7 mouse cellular contexts compared by ENCODE assay signal in the genomic region with DNA sequence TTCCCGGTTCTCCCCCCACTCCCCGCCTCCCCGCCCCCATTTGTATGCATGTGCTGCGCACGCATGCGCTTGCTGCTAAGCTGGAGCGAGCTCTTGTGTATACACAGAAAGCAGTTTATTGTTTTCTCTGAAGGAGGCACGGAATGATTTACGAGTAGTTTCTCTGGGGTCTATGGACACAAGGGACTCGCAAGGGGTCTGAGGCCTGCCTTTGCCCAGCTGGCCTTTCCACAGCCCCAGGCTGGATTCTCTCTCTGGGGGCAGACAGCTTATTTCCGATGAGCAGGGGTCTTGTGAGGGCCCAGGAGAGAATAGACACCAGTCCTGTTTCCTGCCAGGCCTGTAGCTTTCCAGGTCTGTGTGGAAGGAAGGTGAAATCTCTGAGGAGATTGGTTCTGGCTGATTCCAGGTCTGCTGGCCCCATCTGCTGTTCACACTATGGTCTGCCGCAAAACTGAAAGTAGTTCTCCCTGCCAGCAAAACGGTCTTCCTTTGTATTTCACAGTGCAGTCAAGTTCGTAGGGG.
A peak's percentile ranks its signal among the peaks of the same experiment; 100 is the strongest.
DNase-seq lines count a peak whose midpoint lies in the region; ATAC-seq and TF ChIP-seq lines count a peak whose summit lies in the region.

No protein-coding gene starts in this region.

- peak overlapping the region; percentile 47 for H3K4me2 ChIP-seq in hindbrain, embryonic 13.5 days

- TF ChIP-seq CTCF in MEL (IDR thresholded peaks at IDR 0.05 in 2 of 3, conservative IDR thresholded peaks at IDR 0.05 in 1 of 3; ENCODE audit: control insufficient read depth in 1 of 3, insufficient read depth in 1 of 3, low read depth in 2 of 3, low read length in 3 of 3, poor library complexity in 1 of 3, severe bottlenecking in 1 of 3) = peak in 2 of 3 experiments; percentile 14 to 22; a peak in 3 of 6 replicates

- 22% methylated on average over 14 of the region's 14 CpGs for WGBS in hindbrain, embryonic 13.5 days

- TF ChIP-seq POLR2A in MEL (IDR thresholded peaks at IDR 0.05; ENCODE audit: control insufficient read depth in 1 of 2, insufficient read depth in 1 of 2, low read depth in 1 of 2, low read length in 2 of 2, poor library complexity in 1 of 2) = no peak

- DNase-seq in MEL (ENCODE audit: low read depth, low spot score) = no peak
- DNase-seq in adrenal gland, postnatal 36 days = peak; percentile 53 to 70
- DNase-seq in frontal cortex, adult 2 months (ENCODE audit: extremely low spot score in 1 of 2, low spot score in 1 of 2) = peak; percentile 20 to 79
- peak; percentile 50 to 60 for DNase-seq in layer of hippocampus, postnatal 14 days (ENCODE audit: low spot score in 2 of 2)
- peak; percentile 43 to 54 for DNase-seq in lung, postnatal 4 days
- peak; percentile 50 for DNase-seq in right cerebral cortex, postnatal 14 days

- no peak overlapping the region for H3K9ac ChIP-seq in MEL (ENCODE audit: control insufficient read depth, low read depth, low read length, poor library complexity, severe bottlenecking)
- H3K9ac ChIP-seq in hindbrain, embryonic 13.5 days = peak overlapping the region; percentile 60

- no peaks in the 10 kb centered on the region for H3K9me3 ChIP-seq in MEL (replicated peaks; ENCODE audit: insufficient read depth, low read length)
- no peaks in the 10 kb centered on the region for H3K9me3 ChIP-seq in hindbrain, embryonic 13.5 days

- no peak overlapping the region for H3K27ac ChIP-seq in MEL (ENCODE audit: control insufficient read depth, low read depth, low read length)
- H3K27ac ChIP-seq in hindbrain, embryonic 13.5 days = peak overlapping the region; percentile 84

- H3K27me3 ChIP-seq in MEL (ENCODE audit: control insufficient read depth in 1 of 2, insufficient read depth in 2 of 2, low read length in 2 of 2) = peaks cover 0 to 2% of the 10 kb centered on the region in 2 experiments; a peak in 2 of 4 replicates
- 0 out of 2 replicates have a peak, but pooled peaks cover 6% of the 10 kb centered on the region for H3K27me3 ChIP-seq in hindbrain, embryonic 13.5 days

- ATAC-seq in hindbrain, embryonic 13.5 days (ENCODE audit: low FRiP score) = peak; percentile 82

- no peak overlapping the region for H3K4me3 ChIP-seq in MEL (ENCODE audit: control insufficient read depth in 1 of 2, insufficient read depth in 1 of 2, low read depth in 2 of 2, low read length in 2 of 2)
- peak overlapping the region; percentile 23 for H3K4me3 ChIP-seq in hindbrain, embryonic 13.5 days

- no peaks in the 10 kb centered on the region for H3K4me1 ChIP-seq in MEL (ENCODE audit: control insufficient read depth in 1 of 2, insufficient read depth in 2 of 2, low read length in 2 of 2)
- peaks cover 19% of the 10 kb centered on the region for H3K4me1 ChIP-seq in hindbrain, embryonic 13.5 days (replicated peaks)

- H3K79me2 ChIP-seq in MEL (ENCODE audit: control insufficient read depth, insufficient read depth, low read length, poor library complexity) = no peaks in the 10 kb centered on the region

- no peak for TF ChIP-seq EP300 in MEL (IDR thresholded peaks at IDR 0.05; ENCODE audit: low read depth in 1 of 2, low read length in 2 of 2)

- peak; percentile 26 for TF ChIP-seq RAD21 in MEL (IDR thresholded peaks at IDR 0.05; ENCODE audit: low read depth, low read length)

- H3K36me3 ChIP-seq in MEL (ENCODE audit: control insufficient read depth in 1 of 2, insufficient read depth in 2 of 2, low read length in 2 of 2) = no peaks in the 10 kb centered on the region
- H3K36me3 ChIP-seq in hindbrain, embryonic 13.5 days = no peaks in the 10 kb centered on the region

TF ChIP-seq in MEL, 35 proteins besides CTCF, POLR2A, EP300 and RAD21:
- TF ChIP-seq HCFC1 (IDR thresholded peaks at IDR 0.05; ENCODE audit: low read depth, low read length) = no peak
- TF ChIP-seq JUND (IDR thresholded peaks at IDR 0.05; ENCODE audit: low read depth, low read length) = no peak
- peak; percentile 23; the same call in 1 of the 2 replicates for TF ChIP-seq SMC3 (IDR thresholded peaks at IDR 0.05; ENCODE audit: low read depth, low read length)
- TF ChIP-seq ZMIZ1 (IDR thresholded peaks at IDR 0.05; ENCODE audit: low read depth, low read length) = no peak
- TF ChIP-seq POLR2AphosphoS5 (IDR thresholded peaks at IDR 0.05; ENCODE audit: borderline replicate concordance, low read depth, low read length) = no peak
